Mouse (Mus musculus): Measurements from ENCODE around the gene Gpx1. TPM values are rescaled to one million over a fixed set of nuclear protein-coding genes. Genes with fewer than 3 reads are reported as not detected.

The Gpx1 gene
- total RNA-seq, 4 experiments from 2014 or later, result 66.3 to 72.7 (median 68.8) TPM

Other genes with a start within 250 kb of the Gpx1 start
- 10 to 100 TPM; 29.4 to 43.5 (median 33.6) TPM for gene Apeh, start 244.3 kb upstream of the Gpx1 start, total RNA-seq (2022)
- gene Bsn, start 148.5 kb upstream of the Gpx1 start, total RNA-seq (2022), result under 1 TPM; 0.02 to 0.07 (median 0.04) TPM
- 100 to 1,000 TPM; 159 to 203 (median 172) TPM for gene Dag1, start 74.9 kb upstream of the Gpx1 start, total RNA-seq (2022)
- 10 to 100 TPM in 3 of 4 experiments, 1 to 10 TPM in 1; 8.0 to 13.5 (median 12.4) TPM for gene Nicn1, start 48.5 kb upstream of the Gpx1 start, total RNA-seq (2022)
- 1 to 10 TPM in 1 of 4 experiments, under 1 TPM in 3; 0.32 to 1.3 (median 0.54) TPM for gene Amt, start 42.0 kb upstream of the Gpx1 start, total RNA-seq (2022)
- 100 to 1,000 TPM in 2 of 4 experiments, 10 to 100 TPM in 2; 87.6 to 104 (median 99.6) TPM for gene Rhoa, start 32.8 kb upstream of the Gpx1 start, total RNA-seq (2022)
- gene Tcta, start 32.7 kb upstream of the Gpx1 start, total RNA-seq (2022), result 10 to 100 TPM; 30.8 to 37.3 (median 34.3) TPM
- 10 to 100 TPM; 72.7 to 90.9 (median 87.3) TPM for gene Usp4, start 8.9 kb downstream of the Gpx1 start, total RNA-seq (2022)
- gene 1700102P08Rik, start 53.9 kb downstream of the Gpx1 start, total RNA-seq (2022), result 1 to 10 TPM in 2 of 4 experiments, under 1 TPM in 2; 0.53 to 1.3 (median 0.97) TPM
- gene Ccdc36, start 89.6 kb downstream of the Gpx1 start, total RNA-seq (2022), result not detected
- gene BC048562, start 97.6 kb downstream of the Gpx1 start, total RNA-seq (2022), result not detected
- gene Ccdc71, start 121.6 kb downstream of the Gpx1 start, total RNA-seq (2022), result 10 to 100 TPM; 13.8 to 21.0 (median 16.3) TPM
- 1 to 10 TPM; 1.3 to 2.7 (median 2.2) TPM for gene Klhdc8b, start 122.7 kb downstream of the Gpx1 start, total RNA-seq (2022)
- gene Lamb2, start 140.8 kb downstream of the Gpx1 start, total RNA-seq (2022), result 100 to 1,000 TPM; 112 to 139 (median 128) TPM
- 100 to 1,000 TPM; 118 to 134 (median 128) TPM for gene Usp19, start 151.7 kb downstream of the Gpx1 start, total RNA-seq (2022)
- 100 to 1,000 TPM in 1 of 4 experiments, 10 to 100 TPM in 3; 78.6 to 107 (median 95.6) TPM for gene Qars, start 168.8 kb downstream of the Gpx1 start, total RNA-seq (2022)
- gene Qrich1, start 177.9 kb downstream of the Gpx1 start, total RNA-seq (2022), result 10 to 100 TPM; 44.8 to 59.1 (median 55.7) TPM
- 10 to 100 TPM; 60.2 to 78.6 (median 63.1) TPM for gene Impdh2, start 221.4 kb downstream of the Gpx1 start, total RNA-seq (2022)
- 10 to 100 TPM; 31.9 to 34.4 (median 33.0) TPM for gene Ndufaf3, start 228.5 kb downstream of the Gpx1 start, total RNA-seq (2022)
- 1 to 10 TPM; 6.0 to 9.1 (median 7.6) TPM for gene Dalrd3, start 231.0 kb downstream of the Gpx1 start, total RNA-seq (2022)
- 1 to 10 TPM; 6.6 to 8.4 (median 7.7) TPM for gene Wdr6, start 239.8 kb downstream of the Gpx1 start, total RNA-seq (2022)

All from gastrocnemius, adult 8-10 months (tissue).